17 mouse cellular contexts compared by ENCODE assay signal in genomic region chr8:84809941-84810280, GRCm38 (mm10). TPM values are rescaled to one million over a fixed set of nuclear protein-coding genes. Genes with fewer than 3 reads are reported as not detected.
A peak's percentile ranks its signal among the peaks of the same experiment; 100 is the strongest.
DNase-seq lines count a peak whose midpoint lies in the region; ATAC-seq and TF ChIP-seq lines count a peak whose summit lies in the region.
"Had no signal": no experiment of that assay in that cellular context is flagged by ENCODE, and none has a peak within 500 bp of the region (broad histone marks: within the 10 kb centered on the region; RNA-seq: fewer than 3 reads in every experiment).

No protein-coding gene starts in this region.

- dilution Hi-C loops in CH12.LX (cut with MboI; ENCODE audit: extremely low pct_ligation_motif_present, extremely low pct_unique_long_range_greater_than_20kb, low sequenced_read_pairs): no loop called here

- in situ Hi-C loops in CH12.LX (cut with MboI; ENCODE audit: low pct_ligation_motif_present, low pct_unique_long_range_greater_than_20kb, low sequenced_read_pairs): loop anchor here (5.0 to 10.0 kb wide), 3 partner anchors 73 to 233 kb away; no protein-coding TSS in a partner anchor

- no peaks in the 10 kb centered on the region for H3K79me2 ChIP-seq in CH12.LX (replicated peaks; ENCODE audit: control insufficient read depth, extremely low read depth, insufficient read depth, poor library complexity, severe bottlenecking)

- H3K27ac ChIP-seq in forebrain, embryonic 13.5 days: peak overlapping the region; percentile 49; the same call in 1 of the 2 replicates
- no peak overlapping the region for H3K27ac ChIP-seq in forebrain, postnatal 0 days (ENCODE audit: low read depth, low read length)
- H3K27ac ChIP-seq in hindbrain, embryonic 14.5 days: 0 out of 2 replicates have a peak overlapping the region, but pooled peaks have one; percentile 61
- no peak overlapping the region for H3K27ac ChIP-seq in hindbrain, embryonic 12.5 days
- no peak overlapping the region for H3K27ac ChIP-seq in CH12.LX (ENCODE audit: insufficient read depth, low read depth)
- H3K27ac ChIP-seq in forebrain, embryonic 15.5 days (replicated peaks): peak overlapping the region; percentile 73
- H3K27ac ChIP-seq: embryonic facial prominence, embryonic 12.5 days; hindbrain, embryonic 10.5 days; intestine, embryonic 15.5 days had no signal

- H3K9ac ChIP-seq in forebrain, embryonic 13.5 days: no peak overlapping the region
- no peak overlapping the region for H3K9ac ChIP-seq in forebrain, postnatal 0 days
- no peak overlapping the region for H3K9ac ChIP-seq in hindbrain, embryonic 14.5 days
- no peak overlapping the region for H3K9ac ChIP-seq in hindbrain, embryonic 12.5 days
- H3K9ac ChIP-seq in CH12.LX (ENCODE audit: insufficient read depth, low read depth): no peak overlapping the region
- H3K9ac ChIP-seq in forebrain, embryonic 15.5 days (replicated peaks): no peak overlapping the region
- H3K9ac ChIP-seq: embryonic facial prominence, embryonic 12.5 days; heart, embryonic 12.5 days; intestine, embryonic 15.5 days had no signal

- H3K27me3 ChIP-seq in forebrain, embryonic 13.5 days: peaks cover 14% of the 10 kb centered on the region; the same call in 1 of the 2 replicates
- no peaks in the 10 kb centered on the region for H3K27me3 ChIP-seq in forebrain, postnatal 0 days (ENCODE audit: insufficient read depth, low read length)
- H3K27me3 ChIP-seq in hindbrain, embryonic 14.5 days (ENCODE audit: control insufficient read depth, insufficient read depth, low read length): peaks cover 24% of the 10 kb centered on the region
- peaks cover 70% of the 10 kb centered on the region for H3K27me3 ChIP-seq in hindbrain, embryonic 12.5 days
- peaks cover 54% of the 10 kb centered on the region for H3K27me3 ChIP-seq in CH12.LX (replicated peaks)
- H3K27me3 ChIP-seq in forebrain, embryonic 15.5 days: no peaks in the 10 kb centered on the region

- no peak for TF ChIP-seq CTCF in forebrain, postnatal 0 days (IDR thresholded peaks at IDR 0.05; ENCODE audit: low read depth)
- no peak for TF ChIP-seq CTCF in CH12.LX (conservative IDR thresholded peaks at IDR 0.05 in 1 of 2, IDR thresholded peaks at IDR 0.05 in 1 of 2; ENCODE audit: low read depth in 2 of 2, low read length in 2 of 2)

- no peak for TF ChIP-seq POLR2A in CH12.LX (IDR thresholded peaks at IDR 0.05; ENCODE audit: low read depth, low read length)

- no peak for TF ChIP-seq RAD21 in CH12.LX (IDR thresholded peaks at IDR 0.05; ENCODE audit: low read depth, low read length)

- WGBS in forebrain, embryonic 13.5 days: 71% methylated on average over 5 of the region's 5 CpGs
- 65% methylated on average over 5 of the region's 5 CpGs for WGBS in forebrain, postnatal 0 days
- 76% methylated on average over 5 of the region's 5 CpGs for WGBS in hindbrain, embryonic 14.5 days
- 73% methylated on average over 5 of the region's 5 CpGs for WGBS in hindbrain, embryonic 12.5 days
- WGBS in forebrain, embryonic 15.5 days: 69% methylated on average over 5 of the region's 5 CpGs

- no peaks in the 10 kb centered on the region for H3K36me3 ChIP-seq in forebrain, embryonic 13.5 days (ENCODE audit: poor library complexity, severe bottlenecking)
- no peaks in the 10 kb centered on the region for H3K36me3 ChIP-seq in forebrain, postnatal 0 days (ENCODE audit: insufficient read depth)
- H3K36me3 ChIP-seq in hindbrain, embryonic 14.5 days (replicated peaks; ENCODE audit: control insufficient read depth, insufficient read depth): no peaks in the 10 kb centered on the region
- H3K36me3 ChIP-seq in hindbrain, embryonic 12.5 days: no peaks in the 10 kb centered on the region
- H3K36me3 ChIP-seq in CH12.LX (replicated peaks in 1 of 2; ENCODE audit: control insufficient read depth in 1 of 2, insufficient read depth in 1 of 2, low read length in 1 of 2): no peaks in the 10 kb centered on the region
- H3K36me3 ChIP-seq in forebrain, embryonic 15.5 days: no peaks in the 10 kb centered on the region
- H3K36me3 ChIP-seq: embryonic facial prominence, embryonic 12.5 days; hindbrain, embryonic 10.5 days; intestine, embryonic 15.5 days had no signal

- no peak overlapping the region for H3K4me3 ChIP-seq in forebrain, embryonic 13.5 days
- H3K4me3 ChIP-seq in forebrain, postnatal 0 days (ENCODE audit: low read depth, low read length): no peak overlapping the region
- H3K4me3 ChIP-seq in hindbrain, embryonic 14.5 days (replicated peaks; ENCODE audit: low read length): no peak overlapping the region
- no peak overlapping the region for H3K4me3 ChIP-seq in hindbrain, embryonic 12.5 days
- no peak overlapping the region for H3K4me3 ChIP-seq in CH12.LX (replicated peaks in 1 of 3; ENCODE audit: low read depth in 2 of 3, low read length in 2 of 3, poor library complexity in 1 of 3)
- no peak overlapping the region for H3K4me3 ChIP-seq in forebrain, embryonic 15.5 days
- H3K4me3 ChIP-seq: embryonic facial prominence, embryonic 12.5 days; heart, embryonic 12.5 days; intestine, embryonic 15.5 days had no signal

- DNase-seq in forebrain, postnatal 0 days: no peak
- no peak for DNase-seq in hindbrain, embryonic 14.5 days (ENCODE audit: low spot score)
- no peak for DNase-seq in CH12.LX (ENCODE audit: extremely low read depth)
- DNase-seq in frontal cortex, postnatal 10 days (ENCODE audit: low spot score in 2 of 2): no peak
- DNase-seq: adrenal gland, adult 2 months; adrenal gland, postnatal 25 days; cerebellum, adult 9-10 months; cerebellum, postnatal 25 days; gastrocnemius, postnatal 14 days; kidney, adult 18-20 months had no signal

- H3K4me1 ChIP-seq in forebrain, embryonic 13.5 days: peaks cover 58% of the 10 kb centered on the region
- H3K4me1 ChIP-seq in forebrain, postnatal 0 days (ENCODE audit: insufficient read depth): peaks cover 9% of the 10 kb centered on the region
- H3K4me1 ChIP-seq in hindbrain, embryonic 14.5 days (replicated peaks; ENCODE audit: control insufficient read depth, insufficient read depth, low read length): peaks cover 13% of the 10 kb centered on the region
- H3K4me1 ChIP-seq in hindbrain, embryonic 12.5 days: peaks cover 41% of the 10 kb centered on the region
- H3K4me1 ChIP-seq in CH12.LX (ENCODE audit: control insufficient read depth in 1 of 2, insufficient read depth in 2 of 2): peaks cover 2 to 8% of the 10 kb centered on the region in 2 experiments; a peak in 2 of 4 replicates
- peaks cover 46% of the 10 kb centered on the region for H3K4me1 ChIP-seq in forebrain, embryonic 15.5 days

- no peak for ATAC-seq in forebrain, embryonic 13.5 days
- no peak for ATAC-seq in forebrain, postnatal 0 days
- no peak for ATAC-seq in hindbrain, embryonic 14.5 days (ENCODE audit: low FRiP score)
- no peak for ATAC-seq in hindbrain, embryonic 12.5 days (ENCODE audit: low FRiP score)
- no peak for ATAC-seq in forebrain, embryonic 15.5 days (replicated peaks)

- no peak overlapping the region for H3K4me2 ChIP-seq in forebrain, embryonic 13.5 days
- no peak overlapping the region for H3K4me2 ChIP-seq in forebrain, postnatal 0 days (ENCODE audit: low read depth)
- H3K4me2 ChIP-seq in hindbrain, embryonic 14.5 days (replicated peaks): no peak overlapping the region
- no peak overlapping the region for H3K4me2 ChIP-seq in hindbrain, embryonic 12.5 days (replicated peaks)
- H3K4me2 ChIP-seq in CH12.LX (ENCODE audit: insufficient read depth, low read depth, poor library complexity, severe bottlenecking): no peak overlapping the region
- H3K4me2 ChIP-seq in forebrain, embryonic 15.5 days (replicated peaks): no peak overlapping the region

- no peaks in the 10 kb centered on the region for H3K9me3 ChIP-seq in forebrain, embryonic 13.5 days (replicated peaks)
- no peaks in the 10 kb centered on the region for H3K9me3 ChIP-seq in forebrain, postnatal 0 days (ENCODE audit: low read length)
- no peaks in the 10 kb centered on the region for H3K9me3 ChIP-seq in hindbrain, embryonic 14.5 days (ENCODE audit: control insufficient read depth, low read length)
- H3K9me3 ChIP-seq in hindbrain, embryonic 12.5 days (replicated peaks): 0 out of 2 replicates have a peak, but pooled peaks cover 3% of the 10 kb centered on the region
- peaks cover 9% of the 10 kb centered on the region for H3K9me3 ChIP-seq in CH12.LX (replicated peaks; ENCODE audit: low read length)
- H3K9me3 ChIP-seq in forebrain, embryonic 15.5 days: no peaks in the 10 kb centered on the region
- H3K9me3 ChIP-seq: embryonic facial prominence, embryonic 12.5 days; intestine, embryonic 15.5 days had no signal

- TF ChIP-seq EP300 in CH12.LX (IDR thresholded peaks at IDR 0.05; ENCODE audit: low read length): no peak

RNA-seq across cellular contexts. Expression of gene Nfix, which starts 9.8 kb away (rescaled TPM):
- polyA plus RNA-seq in forebrain, embryonic 13.5 days (2015; fragmentation: Nextera tagmentation; extraction: Ambion mirVana): 127 and 145 TPM in 2 replicates
- total RNA-seq in forebrain, postnatal 0 days (2014; rRNA removed): 111 and 116 TPM in 2 replicates
- polyA plus RNA-seq in forebrain, postnatal 0 days (2015; fragmentation: Nextera tagmentation; extraction: Ambion mirVana): 347 and 376 TPM in 2 replicates
- polyA plus RNA-seq in hindbrain, embryonic 14.5 days (2014; fragmentation: Nextera tagmentation; extraction: Ambion mirVana): 78.8 and 82.4 TPM in 2 replicates
- 11.6 and 14.2 TPM in 2 replicates for polyA plus RNA-seq in hindbrain, embryonic 12.5 days (2016; fragmentation: Nextera tagmentation; extraction: Ambion mirVana)
- total RNA-seq in CH12.LX (2012; rRNA removed): 0.76 and 1.1 TPM in 2 replicates
- total RNA-seq in CH12.LX (2014; rRNA removed): 0.09 and 0.19 TPM in 2 replicates
- polyA plus RNA-seq in CH12.LX (2012; ENCODE audit: insufficient read length, low read depth): 8.6 and 10.5 TPM in 2 replicates
- 413 and 445 TPM in 2 replicates for polyA plus RNA-seq in forebrain, embryonic 15.5 days (2015; fragmentation: Nextera tagmentation; extraction: Ambion mirVana)

RNA-seq across cellular contexts. Expression of gene Dand5, which starts 12.7 kb away (rescaled TPM):
- 7.3 and 8.2 TPM in 2 replicates for polyA plus RNA-seq in forebrain, embryonic 13.5 days (2015; fragmentation: Nextera tagmentation; extraction: Ambion mirVana)
- 4.7 and 6.9 TPM in 2 replicates for total RNA-seq in forebrain, postnatal 0 days (2014; rRNA removed)
- 8.2 and 10.0 TPM in 2 replicates for polyA plus RNA-seq in forebrain, postnatal 0 days (2015; fragmentation: Nextera tagmentation; extraction: Ambion mirVana)
- 13.5 and 14.6 TPM in 2 replicates for polyA plus RNA-seq in hindbrain, embryonic 14.5 days (2014; fragmentation: Nextera tagmentation; extraction: Ambion mirVana)
- 6.6 and 7.1 TPM in 2 replicates for polyA plus RNA-seq in hindbrain, embryonic 12.5 days (2016; fragmentation: Nextera tagmentation; extraction: Ambion mirVana)
- total RNA-seq in CH12.LX (2012; rRNA removed) (1.7 TPM in 2 replicates), CH12.LX (2014; rRNA removed) (1.4 and 1.8 TPM in 2 replicates)
- 1.5 and 1.7 TPM in 2 replicates for polyA plus RNA-seq in CH12.LX (2012; ENCODE audit: insufficient read length, low read depth)
- polyA plus RNA-seq in forebrain, embryonic 15.5 days (2015; fragmentation: Nextera tagmentation; extraction: Ambion mirVana): 8.1 and 8.9 TPM in 2 replicates

RNA-seq across cellular contexts. Expression of gene Gadd45gip1, which starts 21.4 kb away (rescaled TPM):
- 42.6 and 47.0 TPM in 2 replicates for polyA plus RNA-seq in forebrain, embryonic 13.5 days (2015; fragmentation: Nextera tagmentation; extraction: Ambion mirVana)
- total RNA-seq in forebrain, postnatal 0 days (2014; rRNA removed): 24.7 and 28.7 TPM in 2 replicates
- polyA plus RNA-seq in forebrain, postnatal 0 days (2015; fragmentation: Nextera tagmentation; extraction: Ambion mirVana): 36.7 and 40.8 TPM in 2 replicates
- polyA plus RNA-seq in hindbrain, embryonic 14.5 days (2014; fragmentation: Nextera tagmentation; extraction: Ambion mirVana): 35.0 and 37.4 TPM in 2 replicates
- polyA plus RNA-seq in hindbrain, embryonic 12.5 days (2016; fragmentation: Nextera tagmentation; extraction: Ambion mirVana): 35.7 and 38.6 TPM in 2 replicates
- 53.6 and 59.7 TPM in 2 replicates for total RNA-seq in CH12.LX (2012; rRNA removed)
- 56.6 and 56.9 TPM in 2 replicates for total RNA-seq in CH12.LX (2014; rRNA removed)
- polyA plus RNA-seq in CH12.LX (2012; ENCODE audit: insufficient read length, low read depth): 56.6 and 57.6 TPM in 2 replicates
- polyA plus RNA-seq in forebrain, embryonic 15.5 days (2015; fragmentation: Nextera tagmentation; extraction: Ambion mirVana): 36.3 and 39.9 TPM in 2 replicates

RNA-seq across cellular contexts. Expression of gene Rad23a, which starts 30.6 kb away (rescaled TPM):
- 93.9 and 114 TPM in 2 replicates for polyA plus RNA-seq in forebrain, embryonic 13.5 days (2015; fragmentation: Nextera tagmentation; extraction: Ambion mirVana)
- 32.2 and 55.3 TPM in 2 replicates for total RNA-seq in forebrain, postnatal 0 days (2014; rRNA removed)
- polyA plus RNA-seq in forebrain, postnatal 0 days (2015; fragmentation: Nextera tagmentation; extraction: Ambion mirVana): 63.5 and 77.4 TPM in 2 replicates
- 75.7 and 81.1 TPM in 2 replicates for polyA plus RNA-seq in hindbrain, embryonic 14.5 days (2014; fragmentation: Nextera tagmentation; extraction: Ambion mirVana)
- polyA plus RNA-seq in hindbrain, embryonic 12.5 days (2016; fragmentation: Nextera tagmentation; extraction: Ambion mirVana): 88.8 and 101 TPM in 2 replicates
- total RNA-seq in CH12.LX (2012; rRNA removed): 87.0 and 115 TPM in 2 replicates
- total RNA-seq in CH12.LX (2014; rRNA removed): 66.4 and 66.5 TPM in 2 replicates
- polyA plus RNA-seq in CH12.LX (2012; ENCODE audit: insufficient read length, low read depth): 135 and 143 TPM in 2 replicates
- polyA plus RNA-seq in forebrain, embryonic 15.5 days (2015; fragmentation: Nextera tagmentation; extraction: Ambion mirVana): 82.1 and 85.1 TPM in 2 replicates

RNA-seq across cellular contexts. Expression of gene Calr, which starts 36.8 kb away (rescaled TPM):
- 549 and 569 TPM in 2 replicates for polyA plus RNA-seq in forebrain, embryonic 13.5 days (2015; fragmentation: Nextera tagmentation; extraction: Ambion mirVana)
- total RNA-seq in forebrain, postnatal 0 days (2014; rRNA removed): 470 and 505 TPM in 2 replicates
- polyA plus RNA-seq in forebrain, postnatal 0 days (2015; fragmentation: Nextera tagmentation; extraction: Ambion mirVana): 354 and 405 TPM in 2 replicates
- 574 and 709 TPM in 2 replicates for polyA plus RNA-seq in hindbrain, embryonic 14.5 days (2014; fragmentation: Nextera tagmentation; extraction: Ambion mirVana)
- 792 and 820 TPM in 2 replicates for polyA plus RNA-seq in hindbrain, embryonic 12.5 days (2016; fragmentation: Nextera tagmentation; extraction: Ambion mirVana)
- total RNA-seq in CH12.LX (2012; rRNA removed) (395 and 738 TPM in 2 replicates), CH12.LX (2014; rRNA removed) (627 and 669 TPM in 2 replicates)
- polyA plus RNA-seq in CH12.LX (2012; ENCODE audit: insufficient read length, low read depth): 1,181 and 1,636 TPM in 2 replicates
- polyA plus RNA-seq in forebrain, embryonic 15.5 days (2015; fragmentation: Nextera tagmentation; extraction: Ambion mirVana): 559 and 575 TPM in 2 replicates

Comparison
In these comparisons a context has a peak if more than half of its experiments do, and no peak if none do; other contexts are left out.
1. H3K27ac ChIP-seq: peak in forebrain, embryonic 13.5 days (single experiment), hindbrain, embryonic 14.5 days (single experiment) and forebrain, embryonic 15.5 days (single experiment); none in forebrain, postnatal 0 days (single experiment), hindbrain, embryonic 12.5 days (single experiment) and CH12.LX (single experiment).